Mouse (Mus musculus) intestine, embryonic 14.5 days (tissue): ENCODE measurements around the gene Rcc1. TPM values are rescaled to one million over a fixed set of nuclear protein-coding genes. Genes with fewer than 3 reads are reported as not detected.
A peak's percentile ranks its signal among the peaks of the same experiment; 100 is the strongest.

Experiments used
- ATAC-seq: fragments of 200-750 bp; cut with Nextera tagmentation; replicated peaks from 2 replicates; pipeline ENCODE4 v1.8.0; 2017; ENCODE audit warnings: low read depth, moderate number of reproducible peaks, moderate TSS enrichment, moderate library complexity; ENCODE audit not compliant: low FRiP score, low TSS enrichment
- DNase-seq: peaks from one replicate; pipeline ENCODE4 v3.0.0-alpha.2; 2018; ENCODE audit warnings: low spot score
- H3K27ac ChIP-seq: fragments of 300-500 bp; sonication (generic); 2 replicates; pipeline ENCODE4 v1.5.1; 2014; ENCODE audit warnings: low read depth, mild to moderate bottlenecking, control low read depth
- H3K27me3 ChIP-seq: fragments of 300-500 bp; sonication (generic); replicated peaks from 2 replicates; pipeline ENCODE4 v1.6.1; 2014; ENCODE audit warnings: low read length, control low read depth; ENCODE audit not compliant: control insufficient read depth, insufficient read depth
- H3K36me3 ChIP-seq: fragments of 300-500 bp; sonication (generic); 2 replicates; pipeline ENCODE4 v1.6.1; 2014; ENCODE audit warnings: low read length, control low read depth; ENCODE audit not compliant: control insufficient read depth, insufficient read depth
- H3K4me1 ChIP-seq: fragments of 300-500 bp; sonication (generic); replicated peaks from 2 replicates; pipeline ENCODE4 v1.6.1; 2014; ENCODE audit warnings: low read length, control low read depth, mixed read lengths; ENCODE audit not compliant: control insufficient read depth, insufficient read depth
- H3K4me2 ChIP-seq: fragments of 300-500 bp; sonication (generic); 2 replicates; pipeline ENCODE4 v1.6.1; 2014; ENCODE audit warnings: low read length
- H3K4me3 ChIP-seq: fragments of 300-500 bp; sonication (generic); 2 replicates; pipeline ENCODE4 v1.5.1; 2014; ENCODE audit warnings: low read depth, low read length, control low read depth, mixed read lengths
- H3K9ac ChIP-seq: fragments of 300-500 bp; sonication (generic); 2 replicates; pipeline ENCODE4 v1.6.1; 2014; ENCODE audit warnings: mild to moderate bottlenecking, low read length
- H3K9me3 ChIP-seq: fragments of 300-500 bp; sonication (generic); 2 replicates; pipeline ENCODE4 v1.6.1; 2016; ENCODE audit warnings: low read length, control low read depth; ENCODE audit not compliant: control insufficient read depth
- WGBS: fragments of 180-500 bp; shearing (Covaris S2); extraction: QIAGEN DNeasy Blood & Tissue Kit; methylation state at CpG from one replicate; pipeline ENCODE4 v1.1.7; 2014; 5-methylcytosine and 5-hydroxymethylcytosine counted together
- polyA plus RNA-seq: library from polyadenylated mRNA; unstranded; fragments of >200 nt; fragmentation: Nextera tagmentation; extraction: Ambion mirVana; gene quantifications from 2 replicates; pipeline ENCODE4 v1.2.1, GENCODE M21; 2014

Gene Rcc1
- polyA plus RNA-seq, 1 experiment from 2014 or later: 65.7 TPM

DNA sequence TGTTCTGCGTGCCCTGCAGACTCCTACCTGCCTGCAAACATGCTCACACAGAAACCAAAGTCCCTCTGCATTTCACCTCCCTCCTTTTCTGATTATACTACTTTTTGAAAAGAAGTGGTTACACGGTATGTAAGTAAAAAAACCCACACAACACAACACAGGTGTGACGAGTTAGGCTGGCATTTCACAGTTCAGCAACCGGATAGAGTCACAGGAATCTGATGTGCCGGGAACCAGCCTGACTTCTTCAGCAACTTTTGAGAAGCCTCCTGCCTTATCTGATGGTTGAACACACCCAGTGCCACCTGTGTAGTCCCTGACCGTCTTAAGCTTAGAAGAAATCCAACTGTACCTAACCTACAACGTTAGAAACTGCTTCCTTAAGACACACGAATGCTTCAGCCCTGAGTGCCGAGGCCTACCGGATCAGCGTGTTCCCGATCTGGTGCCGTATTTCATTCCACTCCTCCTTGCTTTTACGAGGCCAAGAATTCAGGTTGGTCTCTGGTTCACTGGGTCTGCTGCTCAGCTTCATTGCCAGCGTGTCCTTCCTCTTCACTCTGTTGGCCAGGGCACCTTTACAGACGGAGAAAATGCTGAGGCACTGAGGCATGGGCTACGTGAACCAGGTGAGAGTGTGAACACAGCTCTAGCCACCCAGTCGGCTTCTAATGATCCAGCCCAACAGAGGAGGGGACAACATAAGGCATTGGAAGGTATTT, 14.2 kb upstream of the Rcc1 start:
- Histone ChIP-seq H3K27me3 (no peaks in the 10 kb centered on the region), H3K9me3 (no peaks in the 10 kb centered on the region), H3K4me1 (no peaks in the 10 kb centered on the region), H3K36me3 (peaks cover 89% of the 10 kb centered on the region), H3K9ac (no peak overlapping the region), H3K27ac (no peak overlapping the region), H3K4me2 (no peak overlapping the region), H3K4me3 (no peak overlapping the region)
- DNase-seq: no peak
- ATAC-seq: no peak
- 87% methylated on average over 18 of the region's 18 CpGs for WGBS

DNA sequence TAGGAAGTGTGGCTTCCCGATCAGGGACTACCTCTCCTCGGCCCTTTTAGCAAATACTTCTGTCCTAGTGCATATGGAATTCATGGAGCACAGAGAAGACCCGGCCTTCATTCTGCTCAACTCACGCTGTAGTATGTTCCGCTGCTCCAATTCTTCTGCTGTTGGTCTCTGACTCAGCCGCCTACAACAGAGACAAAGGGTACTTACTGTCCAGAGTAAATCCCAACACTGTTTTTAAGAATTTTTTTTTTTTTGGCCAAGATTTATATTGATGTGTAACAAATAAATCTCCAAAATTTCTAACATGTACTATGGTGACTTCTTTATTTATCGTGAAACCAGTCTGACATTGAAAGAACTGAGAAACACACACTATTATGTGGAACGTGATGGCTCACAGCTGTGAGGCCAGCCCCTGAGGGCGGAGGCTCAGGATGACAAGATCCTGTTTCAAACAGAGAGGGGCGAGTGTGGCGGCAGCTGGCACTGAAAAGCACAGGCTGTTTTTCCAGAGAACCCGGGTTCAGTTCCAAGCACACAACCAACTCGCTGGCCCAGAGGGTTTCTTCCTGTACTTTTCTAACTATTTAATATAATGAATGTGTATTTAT, 12.2 kb upstream of the Rcc1 start:
- no peak for ATAC-seq
- Histone ChIP-seq H3K27ac (no peak overlapping the region), H3K27me3 (no peaks in the 10 kb centered on the region), H3K4me1 (no peaks in the 10 kb centered on the region), H3K9me3 (no peaks in the 10 kb centered on the region), H3K4me2 (no peak overlapping the region), H3K4me3 (no peak overlapping the region), H3K36me3 (peaks cover 90% of the 10 kb centered on the region), H3K9ac (no peak overlapping the region)
- no peak for DNase-seq
- 74% methylated on average over 13 of the region's 13 CpGs for WGBS

DNA sequence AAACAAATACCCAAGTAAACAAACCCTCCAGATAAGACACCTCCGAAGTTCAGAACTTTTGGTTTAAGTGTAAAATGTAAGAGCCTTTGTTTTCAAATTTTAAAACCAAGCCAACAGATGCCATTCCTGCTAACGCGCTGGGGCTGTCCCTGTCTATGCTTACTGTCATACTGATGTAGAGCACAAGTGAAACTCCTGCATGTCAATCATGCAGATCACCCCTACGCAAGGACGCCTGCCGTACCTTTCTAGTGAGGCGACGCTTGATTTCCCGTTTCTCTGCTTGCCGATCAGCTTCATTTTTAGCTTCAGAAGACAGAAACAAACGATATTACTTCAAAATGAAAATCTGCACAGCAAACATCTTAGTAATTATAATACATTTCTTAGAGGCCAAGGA, 10.1 kb upstream of the Rcc1 start:
- Histone ChIP-seq H3K27me3 (no peaks in the 10 kb centered on the region), H3K36me3 (peaks cover 89% of the 10 kb centered on the region), H3K27ac (no peak overlapping the region), H3K4me2 (no peak overlapping the region), H3K9ac (no peak overlapping the region), H3K4me1 (no peaks in the 10 kb centered on the region), H3K4me3 (no peak overlapping the region), H3K9me3 (no peaks in the 10 kb centered on the region)
- no peak for ATAC-seq
- DNase-seq: no peak
- 95% methylated on average over 11 of the region's 11 CpGs for WGBS

DNA sequence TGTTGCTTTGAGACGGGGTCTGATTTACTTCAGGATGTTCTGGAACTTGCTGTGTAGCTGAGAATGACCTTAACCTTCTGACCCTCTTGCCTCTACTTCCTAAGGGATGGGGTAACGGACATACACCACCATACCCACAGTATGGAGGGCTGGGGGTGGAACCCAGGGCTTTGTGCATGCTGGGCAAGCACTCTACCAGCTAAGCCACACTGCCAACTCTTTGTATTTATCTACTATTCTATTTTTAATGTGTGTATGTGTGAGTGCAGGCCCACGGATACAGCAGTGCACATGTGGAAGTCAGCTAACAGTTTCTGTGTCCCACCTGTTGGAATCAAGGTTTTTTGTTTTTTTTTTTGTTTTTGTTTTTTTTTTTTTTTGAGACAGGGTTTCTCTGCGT, 6.1 kb upstream of the Rcc1 start:
- DNase-seq: no peak
- ATAC-seq: no peak
- Histone ChIP-seq H3K27me3 (no peaks in the 10 kb centered on the region), H3K4me1 (no peaks in the 10 kb centered on the region), H3K9ac (no peak overlapping the region), H3K4me2 (no peak overlapping the region), H3K4me3 (no peak overlapping the region), H3K27ac (no peak overlapping the region), H3K36me3 (peaks cover 68% of the 10 kb centered on the region), H3K9me3 (no peaks in the 10 kb centered on the region)
- 87% methylated on average over 4 of the region's 4 CpGs for WGBS

DNA sequence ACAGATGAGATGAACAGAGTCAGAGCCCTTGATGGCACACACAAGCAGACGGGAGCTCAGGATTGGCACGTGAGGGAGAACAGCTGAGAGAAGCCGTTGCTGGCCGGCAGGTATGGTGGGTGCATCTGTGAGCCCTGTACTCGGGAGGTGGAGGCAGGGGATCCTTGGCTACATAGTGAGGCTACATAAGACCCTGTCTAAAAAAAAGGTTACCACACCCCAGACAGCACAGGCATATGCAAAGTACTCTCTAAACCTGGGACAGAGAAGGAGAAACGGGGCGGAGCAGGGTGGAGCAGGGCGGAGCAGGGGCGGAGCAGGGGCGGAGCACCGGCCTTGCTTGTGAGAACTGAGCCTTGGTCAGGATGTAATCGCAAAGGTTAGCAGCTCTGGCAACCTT, 2.8 kb upstream of the Rcc1 start:
- Histone ChIP-seq H3K9me3 (no peaks in the 10 kb centered on the region), H3K27me3 (no peaks in the 10 kb centered on the region), H3K4me2 (no peak overlapping the region), H3K36me3 (peaks cover 47% of the 10 kb centered on the region), H3K4me3 (no peak overlapping the region), H3K9ac (no peak overlapping the region), H3K4me1 (peaks cover 8% of the 10 kb centered on the region; the same call in 1 of the 2 replicates), H3K27ac (no peak overlapping the region)
- 41% methylated on average over 12 of the region's 12 CpGs for WGBS
- no peak for ATAC-seq
- peak; percentile 60 for DNase-seq

DNA sequence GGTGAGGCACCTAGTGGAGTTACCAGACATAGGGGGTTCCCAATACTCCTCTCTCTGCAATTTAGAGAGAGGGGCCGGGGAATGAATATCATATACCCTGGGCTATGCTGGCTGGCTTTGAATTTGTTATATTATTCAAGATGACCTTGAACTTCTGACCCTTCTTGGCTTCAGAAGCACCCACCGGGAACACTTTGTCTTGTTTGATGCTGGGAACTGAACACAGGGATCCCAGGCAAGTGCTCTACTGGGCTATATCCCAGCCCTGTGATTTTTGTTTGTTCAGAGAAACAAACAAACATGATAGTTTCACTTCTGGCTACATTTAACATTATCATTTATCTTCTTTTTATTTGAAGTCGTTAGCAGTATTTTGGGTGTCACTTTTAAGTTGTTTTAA, 2.0 kb upstream of the Rcc1 start:
- H3K27ac ChIP-seq: no peak overlapping the region
- no peak for DNase-seq

DNA sequence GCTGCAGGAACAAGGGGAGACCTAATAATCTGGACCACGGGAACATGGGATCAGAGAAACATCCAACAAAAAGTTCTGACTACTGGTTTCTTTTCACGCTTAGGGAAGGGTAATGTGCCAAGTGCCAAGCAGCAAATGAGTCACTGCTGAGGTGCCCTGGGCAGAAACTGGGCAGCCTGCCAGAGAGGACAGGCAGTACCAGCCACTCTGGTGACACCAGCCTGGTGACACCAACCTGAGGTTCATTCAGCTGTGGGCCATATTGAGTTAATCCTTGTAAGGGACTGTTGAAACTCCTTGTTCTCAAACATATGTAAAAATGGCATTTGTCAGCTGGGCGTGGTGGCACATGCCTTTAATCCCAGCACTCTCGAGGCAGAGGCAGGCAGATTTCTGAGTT, 1.2 kb upstream of the Rcc1 start:
- no peaks in the 10 kb centered on the region for H3K9me3 ChIP-seq
- H3K27ac ChIP-seq: no peak overlapping the region
- H3K36me3 ChIP-seq: peaks cover 42% of the 10 kb centered on the region
- DNase-seq: no peak
- H3K9ac ChIP-seq: no peak overlapping the region
- no peaks in the 10 kb centered on the region for H3K27me3 ChIP-seq
- no peak overlapping the region for H3K4me2 ChIP-seq
- ATAC-seq: no peak
- WGBS: 86% methylated on average over 4 of the region's 4 CpGs
- H3K4me1 ChIP-seq: peaks cover 8% of the 10 kb centered on the region; the same call in 1 of the 2 replicates
- H3K4me3 ChIP-seq: no peak overlapping the region

More for the DNA sequence above, 2.0 kb upstream of the Rcc1 start:
- no peak overlapping the region for H3K4me3 ChIP-seq
- peaks cover 47% of the 10 kb centered on the region for H3K36me3 ChIP-seq
- H3K27me3 ChIP-seq: no peaks in the 10 kb centered on the region
- no peaks in the 10 kb centered on the region for H3K9me3 ChIP-seq
- WGBS: 92% methylated on average over 3 of the region's 3 CpGs
- H3K4me2 ChIP-seq: no peak overlapping the region
- no peak overlapping the region for H3K9ac ChIP-seq
- ATAC-seq: no peak
- peaks cover 8% of the 10 kb centered on the region; the same call in 1 of the 2 replicates for H3K4me1 ChIP-seq

DNA sequence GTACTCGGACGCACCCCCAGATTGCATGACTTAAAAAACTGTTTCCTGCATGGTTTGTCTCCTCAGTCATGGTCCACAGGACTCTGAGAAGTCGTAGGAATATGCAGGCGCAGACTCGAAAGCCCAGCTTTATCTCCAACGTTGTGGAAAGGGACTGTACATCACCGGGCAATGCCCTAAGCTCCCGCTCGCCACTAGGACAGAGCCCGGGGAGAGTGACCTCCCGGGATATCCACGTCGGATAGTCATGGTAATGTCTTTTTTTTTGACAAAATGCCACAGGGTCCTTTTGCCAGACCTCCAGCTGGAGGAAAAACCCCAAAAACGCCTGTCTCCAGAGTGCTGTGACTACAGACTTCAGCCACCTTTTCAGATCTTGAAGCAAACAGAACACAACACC, 666 bp downstream of the Rcc1 start:
- no peaks in the 10 kb centered on the region for H3K27me3 ChIP-seq
- peak overlapping the region; percentile 87 for H3K9ac ChIP-seq
- H3K9me3 ChIP-seq: no peaks in the 10 kb centered on the region
- H3K27ac ChIP-seq: peak overlapping the region; percentile 84
- H3K4me3 ChIP-seq: peak overlapping the region; percentile 74
- no peak for ATAC-seq
- H3K36me3 ChIP-seq: peaks cover 24% of the 10 kb centered on the region
- H3K4me1 ChIP-seq: peaks cover 8% of the 10 kb centered on the region; the same call in 1 of the 2 replicates
- WGBS: 0% methylated on average over 14 of the region's 14 CpGs
- H3K4me2 ChIP-seq: peak overlapping the region; percentile 77
- peak; percentile 66 for DNase-seq

DNA sequence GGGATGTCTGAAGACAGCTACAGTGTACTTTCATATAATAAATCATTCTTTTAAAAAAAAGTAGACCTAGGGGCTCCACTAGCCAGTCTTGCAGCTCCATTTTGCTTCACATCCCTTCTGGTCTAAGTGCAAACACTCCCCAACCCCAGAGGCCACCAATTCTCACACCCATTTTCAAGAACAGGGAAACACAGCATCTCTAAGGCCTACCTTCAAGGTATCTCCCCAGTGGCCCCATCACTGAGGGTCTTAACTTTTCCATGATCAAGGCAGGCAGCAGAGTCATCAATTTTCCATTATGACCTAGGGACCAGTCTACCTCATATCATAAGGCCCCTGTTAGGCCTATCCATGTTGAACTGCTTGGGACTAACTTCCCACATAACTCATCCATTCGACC, 2.0 kb downstream of the Rcc1 start:
- Histone ChIP-seq H3K4me3 (peak overlapping the region; percentile 74), H3K36me3 (peaks cover 12% of the 10 kb centered on the region), H3K27me3 (no peaks in the 10 kb centered on the region), H3K9ac (no peak overlapping the region), H3K4me2 (peak overlapping the region; percentile 77), H3K9me3 (no peaks in the 10 kb centered on the region), H3K4me1 (peaks cover 8% of the 10 kb centered on the region; the same call in 1 of the 2 replicates), H3K27ac (no peak overlapping the region)
- no peak for DNase-seq
- 50% methylated on average over 1 of the region's 1 CpGs for WGBS
- no peak for ATAC-seq
